Mouse (Mus musculus): ENCODE measurements around the gene Nhej1. TPM values are rescaled to one million over a fixed set of nuclear protein-coding genes. Genes with fewer than 3 reads are reported as not detected.

Gene Nhej1
- total RNA-seq, 1 experiment from 2014 or later = 4.3 TPM

DNA sequence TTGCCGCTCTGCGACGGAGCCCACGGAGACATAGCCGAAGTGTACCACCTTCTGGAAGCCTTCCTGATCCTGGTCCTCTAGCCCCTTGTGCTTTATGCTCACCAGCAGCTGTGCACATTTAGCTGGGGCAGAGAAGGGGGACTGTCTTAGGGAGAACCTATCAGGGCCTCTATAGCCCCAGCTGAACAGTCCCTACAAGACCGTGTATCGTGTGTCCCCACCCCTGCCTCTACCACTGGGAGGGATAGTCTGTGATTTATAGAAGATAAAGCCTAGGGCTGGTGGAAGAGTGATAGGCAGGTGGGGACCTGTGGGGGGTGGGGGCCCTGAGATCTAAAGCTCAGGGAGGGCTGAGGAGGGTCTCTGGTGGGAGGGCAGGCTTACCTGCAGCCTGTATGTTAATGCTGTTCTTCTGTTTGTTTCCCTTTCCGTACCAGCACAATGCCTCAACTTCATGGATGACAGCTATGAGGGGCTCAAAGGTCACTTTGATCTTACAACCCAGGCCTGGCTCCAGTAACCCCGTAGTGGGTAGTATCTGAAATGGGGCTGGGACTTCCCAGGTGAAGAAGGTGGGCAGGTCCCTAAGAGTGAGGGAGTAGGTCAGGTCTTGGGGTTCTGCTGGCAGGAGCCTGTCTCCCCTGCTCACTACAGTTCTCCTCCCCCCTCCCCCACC is 197.2 kb downstream of the Nhej1 start:
- no peak for DNase-seq

GRCm38 (mm10) chr1:74926721-74927120 is 198.3 kb downstream of the Nhej1 start:
- DNase-seq = peak; percentile 72

- no peak for DNase-seq
Measured at GRCm38 (mm10) chr1:74924464-74924863, 200.5 kb downstream of the Nhej1 start.

Other genes with a start within 250 kb of the Nhej1 start
- 1.0 and 1.8 TPM in 2 replicates for gene Fev, start 239.8 kb downstream of the Nhej1 start, total RNA-seq (2021)
- 0.44 and 1.2 TPM in 2 replicates for gene Cryba2, start 232.1 kb downstream of the Nhej1 start, total RNA-seq (2021)
- not detected in 2 replicates for gene Cfap65, start 189.6 kb downstream of the Nhej1 start, total RNA-seq (2021)
- 0.22 TPM in 1 of 2 replicates, not detected in the other for gene Ihh, start 173.5 kb downstream of the Nhej1 start, total RNA-seq (2021)
- 0.71 TPM in 1 of 2 replicates, not detected in the other for gene Slc23a3, start 8.7 kb upstream of the Nhej1 start, total RNA-seq (2021)
- gene Cnppd1, start 17.5 kb upstream of the Nhej1 start, total RNA-seq (2021) = 35.0 and 47.1 TPM in 2 replicates
- gene Retreg2, start 17.6 kb upstream of the Nhej1 start, total RNA-seq (2021) = 74.1 and 78.4 TPM in 2 replicates
- 26.3 and 33.5 TPM in 2 replicates for gene Zfand2b, start 43.4 kb upstream of the Nhej1 start, total RNA-seq (2021)
- gene Abcb6, start 55.2 kb upstream of the Nhej1 start, total RNA-seq (2021) = 37.0 and 44.5 TPM in 2 replicates
- 14.4 and 19.8 TPM in 2 replicates for gene Ankzf1, start 67.0 kb upstream of the Nhej1 start, total RNA-seq (2021)
- gene Atg9a, start 67.0 kb upstream of the Nhej1 start, total RNA-seq (2021) = 36.0 and 36.4 TPM in 2 replicates
- 18.0 and 24.7 TPM in 2 replicates for gene Glb1l, start 85.6 kb upstream of the Nhej1 start, total RNA-seq (2021)
- 95.6 and 104 TPM in 2 replicates for gene Stk16, start 85.6 kb upstream of the Nhej1 start, total RNA-seq (2021)
- gene Tuba4a, start 94.7 kb upstream of the Nhej1 start, total RNA-seq (2021) = 42.9 and 53.1 TPM in 2 replicates
- gene A630095N17Rik, start 106.9 kb upstream of the Nhej1 start, total RNA-seq (2021) = not detected in 2 replicates
- gene Dnajb2, start 111.2 kb upstream of the Nhej1 start, total RNA-seq (2021) = 49.3 and 66.8 TPM in 2 replicates
- 46.5 and 57.2 TPM in 2 replicates for gene Ptprn, start 139.3 kb upstream of the Nhej1 start, total RNA-seq (2021)
- gene Resp18, start 153.2 kb upstream of the Nhej1 start, total RNA-seq (2021) = 119 and 126 TPM in 2 replicates
- 92.5 and 101 TPM in 2 replicates for gene Dnpep, start 192.8 kb upstream of the Nhej1 start, total RNA-seq (2021)
- 19.8 and 26.9 TPM in 2 replicates for gene Des, start 235.1 kb upstream of the Nhej1 start, total RNA-seq (2021)

Measured in adrenal gland, postnatal 14 days (tissue).